Mouse (Mus musculus) subcutaneous adipose tissue, adult 2 months (tissue): ENCODE results near the gene March4. TPM values are rescaled to one million over a fixed set of nuclear protein-coding genes. Genes with fewer than 3 reads are reported as not detected.

Experiments used
- polyA plus RNA-seq: library from polyadenylated mRNA; depleted of rRNA; stranded (reverse); fragments of >200 nt; gene quantifications from 2 replicates; pipeline ENCODE4 v1.2.3, GENCODE M21; 2012; ENCODE audit warnings: low replicate concordance; rRNA removed

Gene March4
- not detected in 2 replicates for polyA plus RNA-seq

DNA sequence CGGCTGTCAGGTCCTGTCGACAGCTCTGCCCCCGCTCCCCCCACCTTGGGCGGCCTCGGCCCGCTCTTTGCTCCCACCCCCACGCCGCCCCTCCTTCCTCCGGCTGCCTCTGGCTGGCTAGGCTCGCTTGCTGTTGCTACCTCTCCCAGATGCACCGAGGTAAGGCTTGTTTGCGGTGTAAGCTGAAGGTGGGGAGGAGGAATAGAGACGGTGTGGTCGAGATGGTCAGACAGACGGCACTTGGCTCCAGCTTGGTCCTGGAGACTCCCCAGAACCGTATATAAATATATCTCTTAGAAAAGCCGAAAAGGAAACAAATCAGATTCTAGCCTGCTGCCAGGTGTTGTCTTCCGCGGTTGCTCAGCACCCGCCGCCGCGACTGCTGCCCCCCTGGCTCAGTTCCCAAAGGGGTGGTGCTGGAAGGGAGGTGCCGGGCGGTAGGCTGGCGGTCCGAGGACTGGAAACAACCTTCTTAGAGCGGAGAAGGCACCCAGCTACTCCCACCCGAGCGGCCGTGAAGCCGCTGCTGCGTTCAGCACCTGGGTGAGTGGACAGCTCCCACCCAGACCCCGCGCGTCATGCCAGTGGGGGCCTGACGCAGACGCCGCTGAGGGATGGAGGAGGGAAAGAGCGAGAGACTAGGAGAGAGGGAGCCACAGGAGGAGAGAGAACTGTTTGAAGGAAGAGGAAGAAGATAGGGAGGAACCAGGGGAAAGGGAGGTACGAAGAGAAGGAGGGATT, at the start of gene March4:
March4 (minus strand) TSS at position 320 of the 741 bp plus-strand sequence.

DNA sequence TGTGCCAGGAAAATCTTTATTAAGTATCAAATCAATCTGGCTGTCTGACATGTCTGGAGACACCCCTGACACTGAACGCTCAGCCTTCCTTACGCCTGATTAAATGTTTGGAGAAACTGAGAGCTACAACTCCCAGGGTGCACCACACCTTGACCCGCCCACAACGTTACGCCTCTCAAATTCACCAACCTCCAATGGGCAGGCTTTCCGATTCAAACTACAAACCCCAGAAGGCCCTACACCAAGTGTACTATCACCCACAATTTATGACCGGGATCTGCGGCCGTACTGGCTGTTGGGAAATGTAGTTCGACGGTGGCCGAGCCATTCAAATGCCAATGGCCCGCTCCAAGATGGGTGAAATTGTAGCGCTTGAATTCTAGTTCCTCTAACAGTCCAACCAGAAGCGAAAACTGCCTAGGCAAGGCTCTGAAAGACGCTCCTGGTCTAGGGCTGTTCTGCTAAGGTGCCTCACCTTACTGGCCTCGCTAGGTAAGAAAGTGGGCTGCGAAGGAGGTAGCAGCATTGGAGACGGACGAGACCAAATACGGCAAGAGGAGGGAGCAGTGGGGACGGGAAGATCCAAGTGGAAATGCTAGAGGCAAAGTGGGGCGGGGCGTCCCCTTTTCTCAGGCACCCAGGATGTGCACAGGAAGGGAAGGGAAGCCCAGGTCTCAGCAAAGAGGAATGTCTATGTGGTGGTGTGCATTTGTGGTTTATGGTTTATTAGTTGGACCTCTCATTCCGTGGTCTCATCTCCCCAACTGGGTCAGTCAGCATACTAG, 46.4 kb upstream of the March4 start, which contains the start of gene Smarcal1:
Smarcal1 (plus strand) TSS at position 305 of the 785 bp plus-strand sequence.

Other genes starting within 250 kb of the March4 start
- 2.4 and 7.3 TPM in 2 replicates for gene Xrcc5, start 229.5 kb downstream of the March4 start, polyA plus RNA-seq
- gene Smarcal1, start 46.3 kb upstream of the March4 start, polyA plus RNA-seq: 25.3 and 41.0 TPM in 2 replicates
- gene Ankar, start 163.6 kb upstream of the March4 start, polyA plus RNA-seq: not detected in 2 replicates
- 471 and 974 TPM in 2 replicates for gene Rpl37a, start 174.4 kb upstream of the March4 start, polyA plus RNA-seq